Mouse (Mus musculus): ENCODE measurements around the gene Nrf1.

The Nrf1 gene

GRCm38 (mm10) chr6:30081339-30081738 lies 33.6 kb downstream of the Nrf1 start:
- peak; percentile 23 for DNase-seq

GRCm38 (mm10) chr6:30083307-30083706 lies 35.5 kb downstream of the Nrf1 start:
- DNase-seq = no peak

- DNase-seq = no peak
Observed at GRCm38 (mm10) chr6:30085351-30085750, 37.6 kb downstream of the Nrf1 start.

GRCm38 (mm10) chr6:30091221-30091620 lies 43.4 kb downstream of the Nrf1 start:
- DNase-seq = no peak

- no peak for DNase-seq
Observed at GRCm38 (mm10) chr6:30092816-30093215, 45.0 kb downstream of the Nrf1 start.

GRCm38 (mm10) chr6:30101773-30102415 lies 54.1 kb downstream of the Nrf1 start:
- DNase-seq = no peak

GRCm38 (mm10) chr6:30106091-30106490 lies 58.3 kb downstream of the Nrf1 start:
- no peak for DNase-seq

- DNase-seq = no peak
Observed at GRCm38 (mm10) chr6:30107456-30107855, 59.7 kb downstream of the Nrf1 start.

- DNase-seq = no peak
Observed at GRCm38 (mm10) chr6:30109820-30110502, 62.2 kb downstream of the Nrf1 start.

- no peak for DNase-seq
Observed at GRCm38 (mm10) chr6:30112349-30113132, 64.8 kb downstream of the Nrf1 start.

- no peak for DNase-seq
Observed at GRCm38 (mm10) chr6:30114101-30114500, 66.3 kb downstream of the Nrf1 start.

GRCm38 (mm10) chr6:30121152-30121551 lies 73.4 kb downstream of the Nrf1 start:
- DNase-seq = no peak

GRCm38 (mm10) chr6:30121600-30121999 lies 73.8 kb downstream of the Nrf1 start:
- DNase-seq = no peak

GRCm38 (mm10) chr6:30123391-30123790 lies 75.6 kb downstream of the Nrf1 start:
- no peak for DNase-seq

- DNase-seq = no peak
Observed at GRCm38 (mm10) chr6:30126060-30126459, 78.3 kb downstream of the Nrf1 start.

GRCm38 (mm10) chr6:30126766-30127165 lies 79.0 kb downstream of the Nrf1 start:
- no peak for DNase-seq

GRCm38 (mm10) chr6:30132399-30132798 lies 84.6 kb downstream of the Nrf1 start:
- no peak for DNase-seq

GRCm38 (mm10) chr6:30135590-30135989 lies 87.8 kb downstream of the Nrf1 start:
- DNase-seq = no peak

- no peak for DNase-seq
Observed at GRCm38 (mm10) chr6:30137227-30137626, 89.4 kb downstream of the Nrf1 start.

- no peak for DNase-seq
Observed at GRCm38 (mm10) chr6:30139329-30140045, 91.7 kb downstream of the Nrf1 start.

- no peak for DNase-seq
Observed at GRCm38 (mm10) chr6:30143263-30143662, 95.5 kb downstream of the Nrf1 start.

GRCm38 (mm10) chr6:30147058-30147457 lies 99.3 kb downstream of the Nrf1 start:
- DNase-seq = no peak

GRCm38 (mm10) chr6:30147753-30148152 lies 100.0 kb downstream of the Nrf1 start:
- no peak for DNase-seq
